Mouse (Mus musculus) forebrain, embryonic 13.5 days (tissue): Measurements from ENCODE around the gene Mapk11. TPM values are rescaled to one million over a fixed set of nuclear protein-coding genes. Genes with fewer than 3 reads are reported as not detected.

Source experiments
- ATAC-seq: fragments of 200-750 bp; cut with Nextera tagmentation; 2 replicates; pipeline ENCODE4 v1.8.0; 2017
- H3K27ac ChIP-seq: fragments of 300-500 bp; sonication (generic); 2 replicates; pipeline ENCODE4 v1.5.1; 2015; ENCODE audit warnings: inconsistent platforms, mild to moderate bottlenecking, moderate library complexity
- H3K27me3 ChIP-seq: fragments of 300-500 bp; sonication (generic); 2 replicates; pipeline ENCODE4 v1.6.1; 2015; ENCODE audit warnings: mild to moderate bottlenecking, inconsistent platforms
- H3K36me3 ChIP-seq: fragments of 300-500 bp; sonication (generic); 2 replicates; pipeline ENCODE4 v1.6.1; 2015; ENCODE audit warnings: mild to moderate bottlenecking, inconsistent platforms; ENCODE audit not compliant: poor library complexity, severe bottlenecking
- H3K4me1 ChIP-seq: fragments of 300-500 bp; sonication (generic); 2 replicates; pipeline ENCODE4 v1.6.1; 2015; ENCODE audit warnings: inconsistent platforms
- H3K4me2 ChIP-seq: fragments of 300-500 bp; sonication (generic); 2 replicates; pipeline ENCODE4 v1.6.1; 2015; ENCODE audit warnings: inconsistent platforms, mild to moderate bottlenecking, moderate library complexity
- H3K4me3 ChIP-seq: fragments of 300-500 bp; sonication (generic); 2 replicates; pipeline ENCODE4 v1.5.1; 2015; ENCODE audit warnings: mild to moderate bottlenecking, inconsistent platforms
- H3K9ac ChIP-seq: fragments of 300-500 bp; sonication (generic); 2 replicates; pipeline ENCODE4 v1.6.1; 2015; ENCODE audit warnings: mild to moderate bottlenecking, inconsistent platforms
- H3K9me3 ChIP-seq: fragments of 300-500 bp; sonication (generic); replicated peaks from 2 replicates; pipeline ENCODE4 v1.6.1; 2016; ENCODE audit warnings: inconsistent platforms
- WGBS: fragments of 180-500 bp; shearing (Covaris S2); methylation state at CpG from one replicate; pipeline ENCODE4 v1.1.7; 2015; 5-methylcytosine and 5-hydroxymethylcytosine counted together
- polyA plus RNA-seq: library from polyadenylated mRNA; unstranded; fragments of >200 nt; fragmentation: Nextera tagmentation; extraction: Ambion mirVana; gene quantifications from 2 replicates; pipeline ENCODE4 v1.2.1, GENCODE M21; 2015

Gene Mapk11
- polyA plus RNA-seq, 1 experiment from 2014 or later: 43.0 TPM

DNA sequence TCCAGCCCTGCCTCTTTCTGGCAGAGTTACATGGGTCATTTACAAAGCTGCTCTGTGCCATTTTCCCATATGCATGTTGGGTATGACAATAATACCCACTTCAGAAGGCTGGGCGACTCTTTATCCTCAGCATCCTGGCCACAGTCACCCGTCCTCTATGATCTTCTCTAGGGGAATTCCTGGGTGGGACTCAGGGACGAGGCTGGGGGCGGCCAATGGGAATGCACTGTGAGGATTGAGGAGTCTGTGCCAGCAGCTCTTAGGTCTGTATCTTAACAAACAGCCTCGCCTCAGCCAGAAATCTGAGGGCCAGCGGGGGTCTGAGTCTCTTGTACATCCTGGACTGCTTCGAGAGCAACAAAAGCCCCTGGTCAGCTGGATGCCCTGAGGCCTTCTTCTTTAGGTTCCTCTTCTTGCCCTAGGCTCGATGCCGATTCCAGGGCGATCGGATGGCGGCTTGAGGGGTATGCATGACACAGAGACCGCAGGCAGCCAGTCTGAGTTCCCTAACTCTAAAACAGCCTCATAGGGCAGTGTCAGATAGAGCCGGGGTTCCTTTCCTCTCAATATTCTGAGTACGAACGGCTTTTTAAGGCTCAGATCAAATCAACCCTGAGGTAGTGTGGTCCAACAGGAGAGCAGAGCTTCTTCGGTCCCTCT is 23.0 kb upstream of the Mapk11 start:
- no peak for ATAC-seq
- Histone ChIP-seq H3K9ac (peak overlapping the region; percentile 73), H3K4me3 (peak overlapping the region; percentile 56), H3K27me3 (no peaks in the 10 kb centered on the region), H3K4me1 (peaks cover 85% of the 10 kb centered on the region), H3K36me3 (peaks cover 32% of the 10 kb centered on the region), H3K27ac (peak overlapping the region; percentile 90), H3K4me2 (peak overlapping the region; percentile 99), H3K9me3 (no peaks in the 10 kb centered on the region)
- WGBS: 15% methylated on average over 17 of the region's 17 CpGs

DNA sequence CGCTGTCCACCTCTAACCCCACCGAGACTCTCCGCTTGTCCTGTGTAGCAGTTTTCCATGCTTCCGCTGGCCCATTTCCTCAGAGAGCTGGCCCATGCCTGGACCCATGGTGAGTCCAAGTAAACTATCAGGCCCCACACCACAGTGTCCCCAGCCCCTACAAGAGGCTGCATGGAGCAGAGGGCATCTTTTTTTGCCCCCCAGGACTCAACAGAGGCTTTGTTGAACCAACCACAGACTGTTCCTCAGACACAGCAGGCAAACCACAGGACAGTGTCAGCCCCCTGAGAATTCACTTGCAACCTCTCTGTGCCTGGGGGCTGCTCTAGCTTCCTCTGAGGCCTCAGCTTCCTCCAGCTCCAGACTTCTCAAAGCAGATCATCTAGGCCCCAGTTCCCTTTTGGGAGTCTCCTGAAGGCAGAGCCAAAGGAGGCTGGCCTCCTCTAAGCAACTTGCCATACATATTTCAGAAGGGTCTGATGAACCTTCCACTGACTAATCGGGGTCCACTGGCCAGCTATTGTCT is 22.2 kb upstream of the Mapk11 start:
- Histone ChIP-seq H3K4me2 (peak overlapping the region; percentile 99; the same call in 1 of the 2 replicates), H3K36me3 (peaks cover 40% of the 10 kb centered on the region), H3K27me3 (no peaks in the 10 kb centered on the region), H3K4me3 (no peak overlapping the region), H3K27ac (no peak overlapping the region), H3K9ac (no peak overlapping the region), H3K9me3 (no peaks in the 10 kb centered on the region), H3K4me1 (peaks cover 77% of the 10 kb centered on the region)
- WGBS: 95% methylated on average over 5 of the region's 5 CpGs
- ATAC-seq: no peak

DNA sequence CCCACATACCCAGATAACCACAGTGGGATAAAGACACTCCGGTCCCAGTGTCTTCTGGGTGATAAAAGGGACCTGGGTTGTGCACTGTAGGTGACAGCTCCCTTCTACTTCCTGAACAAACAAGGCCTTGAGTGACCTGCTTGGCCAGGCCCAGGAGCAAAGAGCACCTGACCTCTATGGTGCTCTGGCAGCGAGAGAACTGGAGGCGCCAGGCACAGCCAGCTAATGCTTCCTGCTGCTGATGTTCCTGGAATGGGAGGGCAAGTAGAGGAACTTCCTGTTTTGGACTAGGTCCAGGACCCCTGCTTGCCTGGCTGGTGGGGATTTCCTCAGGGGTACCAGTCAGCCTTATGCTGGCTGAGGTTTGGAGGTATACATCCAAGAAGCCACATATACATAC is 20.7 kb upstream of the Mapk11 start:
- H3K4me3 ChIP-seq: no peak overlapping the region
- no peaks in the 10 kb centered on the region for H3K9me3 ChIP-seq
- H3K27me3 ChIP-seq: no peaks in the 10 kb centered on the region
- WGBS: 73% methylated on average over 3 of the region's 3 CpGs
- H3K36me3 ChIP-seq: peaks cover 55% of the 10 kb centered on the region
- ATAC-seq: no peak
- H3K4me1 ChIP-seq: peaks cover 62% of the 10 kb centered on the region
- H3K27ac ChIP-seq: peak overlapping the region; percentile 41
- H3K4me2 ChIP-seq: no peak overlapping the region
- 0 out of 2 replicates have a peak overlapping the region, but pooled peaks have one; percentile 27 for H3K9ac ChIP-seq

DNA sequence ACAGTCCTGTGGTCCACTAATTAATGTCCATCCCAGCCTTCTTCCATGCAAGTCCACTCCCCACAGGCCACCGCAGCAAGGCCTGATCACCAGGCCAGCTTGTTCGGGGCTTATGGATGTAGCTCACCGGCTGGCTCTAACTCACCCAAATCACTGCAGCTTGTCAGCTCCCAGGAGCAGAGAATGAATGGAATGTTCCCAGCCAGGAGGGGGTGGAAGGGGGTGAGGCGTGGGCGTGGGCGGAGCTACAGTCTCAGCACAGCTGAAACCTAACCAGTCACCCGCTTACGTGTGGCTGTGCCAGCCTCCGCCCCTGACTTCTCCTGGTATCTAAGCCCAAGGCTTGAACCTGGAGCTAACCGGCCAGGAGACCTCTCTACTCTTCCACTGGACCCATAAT is 20.0 kb upstream of the Mapk11 start:
- H3K4me2 ChIP-seq: peak overlapping the region; percentile 15; the same call in 1 of the 2 replicates
- H3K4me1 ChIP-seq: peaks cover 56% of the 10 kb centered on the region
- no peak overlapping the region for H3K4me3 ChIP-seq
- peaks cover 61% of the 10 kb centered on the region for H3K36me3 ChIP-seq
- no peaks in the 10 kb centered on the region for H3K9me3 ChIP-seq
- peak; percentile 71 for ATAC-seq
- H3K9ac ChIP-seq: peak overlapping the region; percentile 27; the same call in 1 of the 2 replicates
- peak overlapping the region; percentile 60; the same call in 1 of the 2 replicates for H3K27ac ChIP-seq
- WGBS: 3% methylated on average over 10 of the region's 10 CpGs
- H3K27me3 ChIP-seq: no peaks in the 10 kb centered on the region

DNA sequence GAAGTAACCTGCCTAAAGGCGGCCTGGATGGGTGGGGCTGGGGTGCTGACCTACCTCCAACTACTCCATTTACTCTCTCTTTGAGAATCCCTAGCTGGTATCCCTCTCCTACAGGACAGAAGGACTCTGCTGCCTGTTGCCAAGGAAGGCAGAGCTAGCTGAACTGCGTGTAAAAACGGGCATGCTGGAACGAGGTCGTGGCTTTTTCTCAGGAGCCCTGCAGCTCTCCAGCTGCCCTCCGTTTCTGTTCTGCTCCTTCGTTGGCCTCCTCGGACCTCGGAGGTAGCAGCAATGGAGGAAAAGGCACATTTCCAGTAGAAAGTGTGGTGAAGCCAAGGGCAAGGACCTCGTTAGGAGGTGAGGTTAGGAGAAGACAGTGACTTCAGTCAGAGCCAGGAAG is 19.5 kb upstream of the Mapk11 start:
- 52% methylated on average over 10 of the region's 10 CpGs for WGBS
- no peak for ATAC-seq
- peak overlapping the region; percentile 15; the same call in 1 of the 2 replicates for H3K4me2 ChIP-seq
- H3K36me3 ChIP-seq: peaks cover 67% of the 10 kb centered on the region
- H3K9me3 ChIP-seq: no peaks in the 10 kb centered on the region
- H3K27me3 ChIP-seq: no peaks in the 10 kb centered on the region
- H3K27ac ChIP-seq: peak overlapping the region; percentile 60; the same call in 1 of the 2 replicates
- peaks cover 50% of the 10 kb centered on the region for H3K4me1 ChIP-seq
- peak overlapping the region; percentile 27; the same call in 1 of the 2 replicates for H3K9ac ChIP-seq
- no peak overlapping the region for H3K4me3 ChIP-seq

DNA sequence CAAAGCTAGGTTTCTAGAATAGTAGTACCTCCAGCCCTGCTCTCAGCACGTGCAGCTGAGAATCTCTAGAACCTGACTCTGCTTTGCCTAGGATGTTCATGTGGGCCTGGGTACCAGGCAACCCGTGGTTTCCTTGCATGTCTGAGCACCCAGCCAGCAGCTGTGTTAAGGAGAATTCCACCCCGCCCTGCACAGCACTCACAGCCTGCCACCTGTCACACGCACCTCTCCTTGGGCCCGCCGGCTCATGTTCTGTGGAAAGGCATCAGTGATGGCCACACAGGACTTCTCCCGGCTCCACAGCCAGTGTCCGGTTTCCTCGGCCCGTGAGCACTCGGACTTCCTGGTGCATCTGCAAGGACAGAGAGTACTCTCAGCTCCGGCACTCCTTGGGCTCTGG is 16.1 kb upstream of the Mapk11 start:
- Histone ChIP-seq H3K4me1 (peaks cover 18% of the 10 kb centered on the region), H3K36me3 (peaks cover 96% of the 10 kb centered on the region)
- 94% methylated on average over 12 of the region's 12 CpGs for WGBS

DNA sequence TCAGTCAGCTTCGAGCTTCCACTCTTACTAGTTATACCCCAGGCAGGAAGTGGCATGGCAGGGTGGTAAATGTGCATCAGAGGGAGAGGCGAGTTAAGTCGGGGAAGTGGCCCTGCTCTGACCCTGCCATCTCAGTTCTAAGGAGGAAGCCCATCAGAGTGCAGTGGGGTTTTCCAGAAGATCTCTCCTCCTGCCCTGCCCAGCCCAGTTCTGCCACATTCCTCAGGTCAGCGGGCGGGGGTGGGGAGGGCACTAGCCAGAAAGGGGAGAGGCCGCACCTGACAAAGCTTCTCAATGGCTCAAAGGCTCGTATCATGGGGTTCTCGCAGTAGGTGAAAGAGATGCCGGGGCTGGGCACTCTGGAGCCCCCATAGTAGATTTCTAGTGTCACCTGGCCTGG is 12.0 kb upstream of the Mapk11 start:
- no peak overlapping the region for H3K27ac ChIP-seq
- H3K27me3 ChIP-seq: no peaks in the 10 kb centered on the region
- H3K4me1 ChIP-seq: no peaks in the 10 kb centered on the region
- H3K9ac ChIP-seq: no peak overlapping the region
- ATAC-seq: no peak
- H3K4me2 ChIP-seq: no peak overlapping the region
- H3K36me3 ChIP-seq: peaks cover 100% of the 10 kb centered on the region
- H3K9me3 ChIP-seq: no peaks in the 10 kb centered on the region
- WGBS: 95% methylated on average over 9 of the region's 9 CpGs
- no peak overlapping the region for H3K4me3 ChIP-seq

More for the DNA sequence above, 16.1 kb upstream of the Mapk11 start:
- no peak overlapping the region for H3K4me2 ChIP-seq
- H3K27me3 ChIP-seq: no peaks in the 10 kb centered on the region
- no peaks in the 10 kb centered on the region for H3K9me3 ChIP-seq
- H3K4me3 ChIP-seq: no peak overlapping the region
- H3K27ac ChIP-seq: no peak overlapping the region
- no peak overlapping the region for H3K9ac ChIP-seq
- ATAC-seq: no peak

DNA sequence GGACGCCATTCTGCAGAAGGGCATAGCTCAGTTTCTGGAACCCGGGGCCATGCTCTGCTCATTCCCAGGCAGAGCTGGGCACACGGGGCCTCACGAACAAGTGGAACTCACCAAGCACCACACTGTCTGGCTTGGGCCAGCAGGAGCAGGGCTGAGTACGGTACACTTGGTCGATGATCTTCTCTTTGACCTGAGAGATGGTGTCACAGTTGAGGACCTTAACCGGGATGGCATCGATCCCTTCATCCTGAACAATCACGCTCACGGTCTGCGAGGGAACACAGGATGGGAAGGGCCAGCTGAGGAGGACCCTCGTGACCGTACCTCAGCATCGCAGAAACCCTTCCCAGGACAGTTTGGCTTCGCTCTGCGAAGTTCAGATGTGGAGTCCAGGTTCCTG is 9.1 kb upstream of the Mapk11 start:
- WGBS: 95% methylated on average over 16 of the region's 16 CpGs
- H3K27ac ChIP-seq: no peak overlapping the region

DNA sequence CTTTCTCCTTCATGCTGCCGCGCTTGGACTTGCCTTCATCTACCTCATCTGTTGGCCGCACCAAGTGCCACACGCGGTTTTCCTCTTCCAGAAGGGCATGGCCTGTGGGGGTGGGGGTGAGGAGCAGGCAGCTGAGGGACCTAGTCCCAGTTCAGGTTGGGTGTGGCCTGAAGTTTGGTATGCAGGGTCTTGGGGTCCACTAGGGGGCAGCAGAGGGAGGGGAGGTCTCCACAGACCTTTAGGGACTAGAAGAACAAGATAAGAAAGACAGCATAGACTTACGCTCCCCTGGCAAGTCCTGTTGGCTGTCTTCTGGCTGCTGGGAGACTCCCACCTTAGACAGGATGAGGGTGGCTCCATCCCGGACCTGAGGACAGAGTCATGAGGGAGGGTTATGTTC is 8.5 kb upstream of the Mapk11 start:
- peak; percentile 27; the same call in 1 of the 2 replicates for ATAC-seq
- WGBS: 65% methylated on average over 7 of the region's 7 CpGs
- peaks cover 98% of the 10 kb centered on the region for H3K36me3 ChIP-seq
- H3K4me2 ChIP-seq: no peak overlapping the region
- H3K9ac ChIP-seq: no peak overlapping the region
- no peak overlapping the region for H3K27ac ChIP-seq
- no peaks in the 10 kb centered on the region for H3K9me3 ChIP-seq
- H3K4me3 ChIP-seq: no peak overlapping the region
- H3K27me3 ChIP-seq: no peaks in the 10 kb centered on the region
- no peaks in the 10 kb centered on the region for H3K4me1 ChIP-seq

More for the DNA sequence above, 9.1 kb upstream of the Mapk11 start:
- no peak overlapping the region for H3K4me2 ChIP-seq
- no peak overlapping the region for H3K4me3 ChIP-seq
- ATAC-seq: no peak
- no peaks in the 10 kb centered on the region for H3K27me3 ChIP-seq
- peaks cover 100% of the 10 kb centered on the region for H3K36me3 ChIP-seq
- H3K9me3 ChIP-seq: no peaks in the 10 kb centered on the region
- H3K4me1 ChIP-seq: no peaks in the 10 kb centered on the region
- H3K9ac ChIP-seq: no peak overlapping the region

DNA sequence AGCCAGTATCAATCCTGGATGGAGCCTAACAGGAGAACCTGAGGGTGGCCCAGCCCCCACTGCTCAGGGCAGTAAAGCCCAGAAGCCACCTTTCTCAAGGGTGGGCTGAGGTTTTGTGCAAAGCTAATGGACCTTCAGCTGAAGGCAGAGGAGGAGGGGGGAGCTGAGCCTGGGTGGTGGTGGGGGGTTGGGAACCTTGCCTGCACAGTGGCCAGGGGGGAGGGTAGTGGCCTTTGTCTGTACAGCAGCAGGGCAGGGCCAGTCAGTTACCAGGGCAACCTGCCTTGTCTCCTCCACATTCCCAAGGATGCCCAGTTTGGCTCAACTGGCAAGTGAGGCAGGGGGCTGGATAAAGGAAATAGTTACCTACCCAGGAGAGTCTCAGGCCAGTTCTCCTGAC is 2.9 kb upstream of the Mapk11 start:
- Histone ChIP-seq H3K36me3 (peaks cover 41% of the 10 kb centered on the region), H3K4me3 (no peak overlapping the region), H3K27me3 (no peaks in the 10 kb centered on the region), H3K9me3 (no peaks in the 10 kb centered on the region), H3K4me1 (peaks cover 36% of the 10 kb centered on the region), H3K4me2 (peak overlapping the region; percentile 16; the same call in 1 of the 2 replicates), H3K9ac (peak overlapping the region; percentile 14; the same call in 1 of the 2 replicates), H3K27ac (peak overlapping the region; percentile 53)
- peak; percentile 22; the same call in 1 of the 2 replicates for ATAC-seq

DNA sequence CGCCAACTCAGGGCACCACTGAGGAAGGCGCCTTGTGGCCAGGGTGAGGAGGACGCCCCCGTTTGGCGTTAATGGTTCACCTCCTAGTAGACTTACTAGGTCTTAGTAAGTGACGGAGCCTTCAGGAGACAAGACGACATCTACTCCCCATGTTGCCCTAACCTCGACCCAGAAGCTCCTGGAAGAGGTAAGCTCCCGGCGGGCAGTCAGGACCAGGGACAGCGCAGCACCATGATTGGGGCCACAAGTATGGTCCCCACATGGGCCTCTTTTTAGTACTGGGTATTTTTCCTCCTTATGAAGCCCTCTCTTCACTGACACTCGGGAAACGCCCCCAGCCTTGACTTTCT is 588 bp upstream of the Mapk11 start:
- peak overlapping the region; percentile 75 for H3K4me3 ChIP-seq
- 2% methylated on average over 13 of the region's 13 CpGs for WGBS
- peaks cover 30% of the 10 kb centered on the region for H3K36me3 ChIP-seq
- H3K27ac ChIP-seq: peak overlapping the region; percentile 89; the same call in 1 of the 2 replicates
- H3K4me2 ChIP-seq: peak overlapping the region; percentile 78
- no peaks in the 10 kb centered on the region for H3K27me3 ChIP-seq
- H3K4me1 ChIP-seq: peaks cover 50% of the 10 kb centered on the region
- no peak for ATAC-seq
- H3K9ac ChIP-seq: peak overlapping the region; percentile 88
- H3K9me3 ChIP-seq: no peaks in the 10 kb centered on the region

DNA sequence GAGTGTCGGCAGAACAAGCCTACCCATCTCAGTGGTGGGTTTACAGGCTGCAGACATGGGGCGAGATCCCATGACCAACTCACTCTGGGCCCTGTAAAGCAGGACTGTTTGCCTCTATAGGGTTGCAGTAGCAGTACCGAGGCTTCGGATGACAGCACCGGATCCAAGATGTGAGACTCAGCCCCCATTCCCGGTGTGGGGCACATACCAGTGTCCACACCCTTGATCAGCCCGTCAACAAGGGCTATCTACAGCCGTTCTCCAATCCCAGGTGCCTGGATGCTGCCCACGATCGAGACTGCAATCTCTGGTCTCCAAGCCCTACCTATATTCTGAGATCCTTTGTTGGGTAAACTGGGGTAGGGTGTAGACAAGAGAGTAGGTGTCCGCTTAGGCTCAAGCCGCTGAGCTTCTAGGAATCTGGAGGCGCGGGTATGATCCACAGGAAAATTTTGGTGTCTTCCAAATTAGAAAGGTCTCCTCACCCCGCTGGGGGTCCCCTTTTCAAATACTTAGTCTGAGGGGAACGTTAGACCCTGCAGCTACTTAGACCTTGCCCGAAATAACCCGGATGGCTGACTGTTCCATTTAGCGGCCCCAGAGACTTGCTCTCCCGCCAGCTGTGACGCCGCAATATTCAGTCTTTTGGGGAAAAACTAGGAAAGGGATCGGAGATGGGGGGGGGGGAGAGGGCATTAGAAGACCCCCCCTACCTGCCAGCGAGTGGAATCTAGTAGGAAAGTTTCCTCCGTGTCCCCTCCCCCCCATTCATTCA is 745 bp downstream of the Mapk11 start:
- H3K4me1 ChIP-seq: peaks cover 50% of the 10 kb centered on the region
- H3K9ac ChIP-seq: peak overlapping the region; percentile 88
- 2% methylated on average over 25 of the region's 25 CpGs for WGBS
- H3K9me3 ChIP-seq: no peaks in the 10 kb centered on the region
- H3K36me3 ChIP-seq: peaks cover 30% of the 10 kb centered on the region
- H3K4me2 ChIP-seq: peak overlapping the region; percentile 78
- no peaks in the 10 kb centered on the region for H3K27me3 ChIP-seq
- ATAC-seq: peak; percentile 4; the same call in 1 of the 2 replicates
- peak overlapping the region; percentile 89 for H3K27ac ChIP-seq
- H3K4me3 ChIP-seq: peak overlapping the region; percentile 75
